Mouse (Mus musculus) brain, embryonic 14.5 days (tissue): ENCODE data around the gene Rpl28.

Experiments used
- CTCF ChIP-seq: fragments of 200-500 bp; IDR thresholded peaks from 2 replicates; pipeline ENCODE4 v1.5.1; 2012; ENCODE audit warnings: inconsistent platforms, mild to moderate bottlenecking, moderate library complexity, borderline replicate concordance; ENCODE audit not compliant: insufficient read depth, insufficient read length; ENCODE audit errors: extremely low read depth
- POLR2A ChIP-seq: fragments of 200-500 bp; IDR thresholded peaks from 2 replicates; pipeline ENCODE4 v1.6.1; 2012; ENCODE audit warnings: mild to moderate bottlenecking, inconsistent platforms, borderline replicate concordance; ENCODE audit not compliant: poor library complexity, insufficient read depth, insufficient read length, severe bottlenecking; ENCODE audit errors: extremely low read depth

- TF ChIP-seq POLR2A (no peak), CTCF (no peak)
These were observed 47.8 kb upstream of the Rpl28 start for GRCm38 (mm10) chr7:4744886-4745285.
